9 mouse cellular contexts compared by ENCODE assay signal in the genomic region with DNA sequence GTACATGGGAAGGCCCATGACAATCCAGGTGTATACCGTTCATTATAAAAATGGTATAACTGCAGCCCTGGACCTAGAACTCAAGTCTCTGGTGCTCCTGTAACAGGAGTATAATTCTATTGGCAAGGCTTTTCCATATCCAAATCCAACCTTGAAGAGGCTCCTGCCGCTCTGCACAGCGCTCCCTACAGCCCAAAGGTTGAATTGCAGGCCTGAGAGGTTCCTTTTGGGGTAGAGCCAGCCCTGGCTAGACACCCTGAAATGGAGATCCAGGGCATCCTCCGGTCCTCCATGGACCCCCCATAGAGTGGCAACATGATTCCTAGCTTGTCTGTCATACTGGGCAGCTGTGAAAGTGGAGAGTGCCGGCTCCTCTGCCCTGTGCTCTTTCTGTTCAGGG. TPM values are rescaled to one million over a fixed set of nuclear protein-coding genes. Genes with fewer than 3 reads are reported as not detected.
DNase-seq lines count a peak whose midpoint lies in the region; ATAC-seq and TF ChIP-seq lines count a peak whose summit lies in the region.
"Had no signal": no experiment of that assay in that cellular context is flagged by ENCODE, and none has a peak within 500 bp of the region (broad histone marks: within the 10 kb centered on the region; RNA-seq: fewer than 3 reads in every experiment).

No protein-coding gene starts in this region.

- intact Hi-C loops in gastrocnemius, adult 2 months (cut with DNase I), result no loop called here
- intact Hi-C loops in gastrocnemius, postnatal 14 days (cut with DNase I; ENCODE audit: low total_unique reads), result no loop called here

- no peak for DNase-seq in gastrocnemius, adult 2 months
- DNase-seq in gastrocnemius, postnatal 14 days, result no peak
- no peak for DNase-seq in CH12.LX (ENCODE audit: extremely low read depth)
- no peak for DNase-seq in liver, embryonic 14.5 days (ENCODE audit: low read depth in 3 of 3, low spot score in 3 of 3)
- no peak for DNase-seq in spleen, postnatal 36 days (ENCODE audit: low spot score in 2 of 2)
- DNase-seq in adrenal gland, postnatal 25 days, result no peak
- no peak for DNase-seq in frontal cortex, postnatal 36 days (ENCODE audit: low spot score in 2 of 2)
- DNase-seq: lung, postnatal 14 days had no signal

- H3K79me2 ChIP-seq in CH12.LX (replicated peaks; ENCODE audit: control insufficient read depth, extremely low read depth, insufficient read depth, poor library complexity, severe bottlenecking), result no peaks in the 10 kb centered on the region

- H3K9ac ChIP-seq in CH12.LX (ENCODE audit: insufficient read depth, low read depth), result no peak overlapping the region
- H3K9ac ChIP-seq in forebrain, embryonic 13.5 days, result peak overlapping the region; percentile 40; the same call in 1 of the 2 replicates
- H3K9ac ChIP-seq in liver, embryonic 14.5 days (replicated peaks), result no peak overlapping the region

- 34% methylated on average over 5 of the region's 5 CpGs for WGBS in forebrain, embryonic 13.5 days
- 39% methylated on average over 5 of the region's 5 CpGs for WGBS in liver, embryonic 14.5 days (ENCODE audit: insufficient replicate concordance)

- H3K4me1 ChIP-seq in CH12.LX (ENCODE audit: control insufficient read depth in 1 of 2, insufficient read depth in 2 of 2), result no peaks in the 10 kb centered on the region
- peaks cover 52% of the 10 kb centered on the region for H3K4me1 ChIP-seq in forebrain, embryonic 13.5 days
- H3K4me1 ChIP-seq in liver, embryonic 14.5 days (replicated peaks; ENCODE audit: control insufficient read depth in 2 of 2, insufficient read depth in 2 of 2, low read length in 1 of 2), result no peaks in the 10 kb centered on the region; a peak in 2 of 4 replicates

- TF ChIP-seq RAD21 in CH12.LX (IDR thresholded peaks at IDR 0.05; ENCODE audit: low read depth, low read length), result no peak

- TF ChIP-seq POLR2A in CH12.LX (IDR thresholded peaks at IDR 0.05; ENCODE audit: low read depth, low read length), result no peak

- in situ Hi-C loops in CH12.LX (cut with MboI; ENCODE audit: low pct_ligation_motif_present, low pct_unique_long_range_greater_than_20kb, low sequenced_read_pairs), result loop anchor here (25.0 kb wide), 1 partner anchor 542 kb away; no protein-coding TSS in a partner anchor

- peaks cover 92% of the 10 kb centered on the region for H3K27me3 ChIP-seq in CH12.LX (replicated peaks)
- peaks cover 10% of the 10 kb centered on the region for H3K27me3 ChIP-seq in forebrain, embryonic 13.5 days
- no peaks in the 10 kb centered on the region for H3K27me3 ChIP-seq in liver, embryonic 14.5 days (ENCODE audit: control insufficient read depth, insufficient read depth, low read length)

- dilution Hi-C loops in CH12.LX (cut with MboI; ENCODE audit: extremely low pct_ligation_motif_present, extremely low pct_unique_long_range_greater_than_20kb, low sequenced_read_pairs), result no loop called here

- H3K9me3 ChIP-seq in CH12.LX (replicated peaks; ENCODE audit: low read length), result no peaks in the 10 kb centered on the region
- no peaks in the 10 kb centered on the region for H3K9me3 ChIP-seq in forebrain, embryonic 13.5 days (replicated peaks)
- no peaks in the 10 kb centered on the region for H3K9me3 ChIP-seq in liver, embryonic 14.5 days (ENCODE audit: control insufficient read depth, low read length)

- no peak overlapping the region for H3K27ac ChIP-seq in gastrocnemius, adult 2 months
- H3K27ac ChIP-seq in CH12.LX (ENCODE audit: insufficient read depth, low read depth), result no peak overlapping the region
- H3K27ac ChIP-seq in forebrain, embryonic 13.5 days, result peak overlapping the region; percentile 82
- H3K27ac ChIP-seq in liver, embryonic 14.5 days, result no peak overlapping the region

- ATAC-seq in forebrain, embryonic 13.5 days, result peak; percentile 25; the same call in 1 of the 2 replicates
- no peak for ATAC-seq in liver, embryonic 14.5 days (ENCODE audit: insufficient read depth)

- H3K4me3 ChIP-seq in gastrocnemius, adult 2 months, result no peak overlapping the region
- no peak overlapping the region for H3K4me3 ChIP-seq in CH12.LX (replicated peaks in 1 of 3; ENCODE audit: low read depth in 2 of 3, low read length in 2 of 3, poor library complexity in 1 of 3)
- H3K4me3 ChIP-seq in forebrain, embryonic 13.5 days, result 0 out of 2 replicates have a peak overlapping the region, but pooled peaks have one; percentile 11
- no peak overlapping the region for H3K4me3 ChIP-seq in liver, embryonic 14.5 days (ENCODE audit: insufficient read depth in 1 of 2, low read depth in 2 of 2, low read length in 2 of 2)

- H3K4me2 ChIP-seq in CH12.LX (ENCODE audit: insufficient read depth, low read depth, poor library complexity, severe bottlenecking), result no peak overlapping the region
- peak overlapping the region; percentile 42 for H3K4me2 ChIP-seq in forebrain, embryonic 13.5 days
- no peak overlapping the region for H3K4me2 ChIP-seq in liver, embryonic 14.5 days (ENCODE audit: low read depth)

- peak; percentile 34; the same call in 1 of the 2 replicates for TF ChIP-seq CTCF in gastrocnemius, adult 2 months (IDR thresholded peaks at IDR 0.05)
- TF ChIP-seq CTCF in CH12.LX (conservative IDR thresholded peaks at IDR 0.05 in 1 of 2, IDR thresholded peaks at IDR 0.05 in 1 of 2; ENCODE audit: low read depth in 2 of 2, low read length in 2 of 2), result peak; percentile 27 to 35; a peak in 3 of 4 replicates
- TF ChIP-seq CTCF in liver, embryonic 14.5 days (IDR thresholded peaks at IDR 0.05; ENCODE audit: low read depth), result peak; percentile 62

- TF ChIP-seq EP300 in CH12.LX (IDR thresholded peaks at IDR 0.05; ENCODE audit: low read length), result no peak
- no peak for TF ChIP-seq EP300 in liver, embryonic 14.5 days (IDR thresholded peaks at IDR 0.05; ENCODE audit: low read depth)

- H3K36me3 ChIP-seq in CH12.LX (replicated peaks in 1 of 2; ENCODE audit: control insufficient read depth in 1 of 2, insufficient read depth in 1 of 2, low read length in 1 of 2), result no peaks in the 10 kb centered on the region
- H3K36me3 ChIP-seq in forebrain, embryonic 13.5 days (ENCODE audit: poor library complexity, severe bottlenecking), result no peaks in the 10 kb centered on the region
- H3K36me3 ChIP-seq in liver, embryonic 14.5 days (replicated peaks; ENCODE audit: control insufficient read depth, insufficient read depth, low read depth), result no peaks in the 10 kb centered on the region

TF ChIP-seq in CH12.LX, 34 proteins besides CTCF, POLR2A, EP300 and RAD21:
- TF ChIP-seq ZKSCAN1 (IDR thresholded peaks at IDR 0.05; ENCODE audit: borderline replicate concordance, low read depth, low read length) (no peak), GABPA (IDR thresholded peaks at IDR 0.05; ENCODE audit: insufficient replicate concordance, low read depth, low read length) (no peak), ZMIZ1 (IDR thresholded peaks at IDR 0.05; ENCODE audit: low read depth, low read length) (no peak), CHD2 (IDR thresholded peaks at IDR 0.05; ENCODE audit: low read length) (no peak), HCFC1 (IDR thresholded peaks at IDR 0.05; ENCODE audit: low read depth, low read length) (no peak), KAT2A (IDR thresholded peaks at IDR 0.05; ENCODE audit: insufficient replicate concordance, low read length) (no peak), ZNF384 (IDR thresholded peaks at IDR 0.05; ENCODE audit: low read depth, low read length) (no peak), MAX (IDR thresholded peaks at IDR 0.05; ENCODE audit: low read length) (no peak), ELF1 (IDR thresholded peaks at IDR 0.05; ENCODE audit: low read depth, low read length) (no peak), ETS1 (conservative IDR thresholded peaks at IDR 0.05; ENCODE audit: low read depth, low read length) (no peak), PAX5 (IDR thresholded peaks at IDR 0.05; ENCODE audit: low read length) (no peak)

RNA-seq across cellular contexts. Expression of a gene that starts 54.8 kb away (rescaled TPM):
- total RNA-seq in gastrocnemius, adult 2 months (2021), result 10 to 100 TPM; 16.6 to 17.3 TPM
- 10 to 100 TPM; 18.4 to 19.9 TPM for total RNA-seq in gastrocnemius, postnatal 14 days (2021)
- 17.9 TPM in 2 replicates for total RNA-seq in CH12.LX (2012; rRNA removed)
- 10.0 and 13.0 TPM in 2 replicates for total RNA-seq in CH12.LX (2014; rRNA removed)
- 11.3 and 12.6 TPM in 2 replicates for polyA plus RNA-seq in CH12.LX (2012; ENCODE audit: insufficient read length, low read depth)
- 36.9 TPM in 2 replicates for polyA plus RNA-seq in forebrain, embryonic 13.5 days (2015; fragmentation: Nextera tagmentation; extraction: Ambion mirVana)
- 8.3 and 8.6 TPM in 2 replicates for polyA plus RNA-seq in liver, embryonic 14.5 days (2012; rRNA removed)
- 15.6 and 15.7 TPM in 2 replicates for polyA plus RNA-seq in liver, embryonic 14.5 days (2014; fragmentation: Nextera tagmentation; extraction: Ambion mirVana)
- 44.5 and 47.6 TPM in 2 replicates for total RNA-seq in adrenal gland, postnatal 25 days (2021)
